Mouse (Mus musculus) mouse trophoblast stem cell (cell line): Measurements from ENCODE around the gene Fsip1.
"Not testable (repeated sequence)": the region's sequence is repeated elsewhere in the genome, so short reads cannot be mapped to it uniquely, and the experiment has no call there.

Experiments
- in situ Hi-C, 2 experiments: fragments of 300-500 bp; cut with MseI, MboI; formaldehyde crosslinking; loops; 2 replicates in 1 of 2; 3 replicates in 1 of 2; pipeline ENCODE4 v1.15.1; 2025

Gene Fsip1

GRCm38 (mm10) chr2:118256621-118257053 is at the start of gene Fsip1:
TSS of gene Fsip1 (minus strand) at chr2:118256966.
- in situ Hi-C loops: no loop called here

GRCm38 (mm10) chr2:118306522-118306895 is 49.7 kb upstream of the Fsip1 start:
- in situ Hi-C loops: no loop called here

- in situ Hi-C loops: no loop called here
Measured at GRCm38 (mm10) chr2:118305827-118306521, 49.2 kb upstream of the Fsip1 start.

GRCm38 (mm10) chr2:118303456-118303855 is 46.7 kb upstream of the Fsip1 start:
- in situ Hi-C loops: no loop called here

- in situ Hi-C loops: no loop called here
Measured at GRCm38 (mm10) chr2:118301656-118302055, 44.9 kb upstream of the Fsip1 start.

- in situ Hi-C loops: no loop called here
Measured at GRCm38 (mm10) chr2:118301041-118301545, 44.3 kb upstream of the Fsip1 start.

GRCm38 (mm10) chr2:118299981-118300380 is 43.2 kb upstream of the Fsip1 start:
- in situ Hi-C loops: no loop called here

GRCm38 (mm10) chr2:118298601-118299000 is 41.8 kb upstream of the Fsip1 start:
- in situ Hi-C loops: no loop called here

GRCm38 (mm10) chr2:118297966-118298365 is 41.2 kb upstream of the Fsip1 start:
- in situ Hi-C loops: no loop called here

- in situ Hi-C loops: no loop called here
Measured at GRCm38 (mm10) chr2:118295505-118295904, 38.7 kb upstream of the Fsip1 start.

GRCm38 (mm10) chr2:118293583-118293982 is 36.8 kb upstream of the Fsip1 start:
- in situ Hi-C loops: no loop called here

GRCm38 (mm10) chr2:118289066-118289460 is 32.3 kb upstream of the Fsip1 start:
- in situ Hi-C loops: not testable (repeated sequence)

- in situ Hi-C loops: no loop called here
Measured at GRCm38 (mm10) chr2:118288326-118289065, 31.7 kb upstream of the Fsip1 start.

GRCm38 (mm10) chr2:118287678-118288077 is 30.9 kb upstream of the Fsip1 start:
- in situ Hi-C loops: no loop called here

GRCm38 (mm10) chr2:118282467-118282866 is 25.7 kb upstream of the Fsip1 start:
- in situ Hi-C loops: no loop called here

GRCm38 (mm10) chr2:118278249-118278648 is 21.5 kb upstream of the Fsip1 start:
- in situ Hi-C loops: no loop called here

- in situ Hi-C loops: no loop called here
Measured at GRCm38 (mm10) chr2:118271606-118272005, 14.8 kb upstream of the Fsip1 start.

GRCm38 (mm10) chr2:118270213-118270612 is 13.4 kb upstream of the Fsip1 start:
- in situ Hi-C loops: no loop called here

GRCm38 (mm10) chr2:118263914-118264201 is 7.1 kb upstream of the Fsip1 start:
- in situ Hi-C loops: loop anchor here in 1 of 2 experiments (5.0 to 10.0 kb wide), 2 partner anchors 63 to 171 kb away; no protein-coding TSS in a partner anchor

- in situ Hi-C loops: loop anchor here in 1 of 2 experiments (5.0 to 10.0 kb wide), 2 partner anchors 64 to 171 kb away; no protein-coding TSS in a partner anchor
Measured at GRCm38 (mm10) chr2:118263151-118263913, 6.6 kb upstream of the Fsip1 start.

- in situ Hi-C loops: loop anchor here in 1 of 2 experiments (5.0 to 10.0 kb wide), 2 partner anchors 65 to 172 kb away; no protein-coding TSS in a partner anchor
Measured at GRCm38 (mm10) chr2:118262673-118263072, 5.9 kb upstream of the Fsip1 start.

GRCm38 (mm10) chr2:118259746-118260145 is 3.0 kb upstream of the Fsip1 start:
- in situ Hi-C loops: loop anchor here in 1 of 2 experiments (5.0 to 10.0 kb wide), 2 partner anchors 68 to 175 kb away; no protein-coding TSS in a partner anchor
